Mouse (Mus musculus) bone marrow macrophage, adult 2 months (primary cell): Measurements from ENCODE around the gene Olfr666. TPM values are rescaled to one million over a fixed set of nuclear protein-coding genes. Genes with fewer than 3 reads are reported as not detected.
"Not testable (repeated sequence)": the region's sequence is repeated elsewhere in the genome, so short reads cannot be mapped to it uniquely, and the experiment has no call there.

ENCODE experiments used
- H3K27ac ChIP-seq: 2 replicates; pipeline ENCODE4 v1.5.1; 2012; ENCODE audit warnings: low read depth, low read length; ENCODE audit not compliant: insufficient read depth
- H3K4me1 ChIP-seq: 2 replicates; pipeline ENCODE4 v1.6.1; 2012; ENCODE audit warnings: low read length; ENCODE audit not compliant: control insufficient read depth, insufficient read depth
- H3K4me3 ChIP-seq: 2 replicates; pipeline ENCODE4 v1.5.1; 2012; ENCODE audit warnings: mild to moderate bottlenecking, low read length, moderate library complexity; ENCODE audit not compliant: insufficient read depth
- CTCF ChIP-seq: IDR thresholded peaks from 2 replicates; pipeline ENCODE4 v1.5.1; 2012; ENCODE audit warnings: low read depth, mild to moderate bottlenecking, low read length, moderate library complexity
- POLR2A ChIP-seq: IDR thresholded peaks from 2 replicates; pipeline ENCODE4 v1.6.1; 2012; ENCODE audit warnings: mild to moderate bottlenecking, low read depth, low read length, borderline replicate concordance
- polyA plus RNA-seq: library from polyadenylated mRNA; stranded (reverse); fragments of >200 nt; gene quantifications from 2 replicates; pipeline ENCODE4 v1.2.4, GENCODE M21; 2012; ENCODE audit not compliant: missing spikeins, insufficient read depth, insufficient read length

Olfr666 gene
- polyA plus RNA-seq = not detected in 2 replicates

DNA sequence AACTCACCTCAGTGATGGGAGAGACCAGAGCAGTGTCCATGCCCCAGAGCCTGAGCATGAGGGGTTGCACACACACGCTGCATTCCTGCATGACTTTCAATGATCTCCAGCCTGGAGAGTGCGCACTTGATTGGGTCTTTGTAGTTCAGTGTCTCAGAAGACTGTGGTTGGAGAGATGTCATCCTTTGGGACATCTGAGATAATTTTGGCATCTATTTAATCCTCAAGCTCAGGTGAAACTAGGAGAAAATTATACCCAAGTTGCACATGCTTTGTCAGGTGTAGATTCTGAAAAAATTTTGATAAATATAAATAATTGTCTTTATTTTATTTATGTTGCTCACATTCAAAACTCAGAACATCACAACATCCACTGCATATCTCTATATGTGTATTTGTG lies at the start of gene Olfr666:
TSS of gene Olfr666 (minus strand) at position 101 of the 400 bp plus-strand sequence.
- H3K27ac ChIP-seq = no peak within 1 kb of the TSS
- H3K4me1 ChIP-seq = no peaks in the 10 kb centered on the region
- TF ChIP-seq CTCF (no peak), POLR2A (no peak)
- H3K4me3 ChIP-seq = no peak within 1 kb of the TSS

DNA sequence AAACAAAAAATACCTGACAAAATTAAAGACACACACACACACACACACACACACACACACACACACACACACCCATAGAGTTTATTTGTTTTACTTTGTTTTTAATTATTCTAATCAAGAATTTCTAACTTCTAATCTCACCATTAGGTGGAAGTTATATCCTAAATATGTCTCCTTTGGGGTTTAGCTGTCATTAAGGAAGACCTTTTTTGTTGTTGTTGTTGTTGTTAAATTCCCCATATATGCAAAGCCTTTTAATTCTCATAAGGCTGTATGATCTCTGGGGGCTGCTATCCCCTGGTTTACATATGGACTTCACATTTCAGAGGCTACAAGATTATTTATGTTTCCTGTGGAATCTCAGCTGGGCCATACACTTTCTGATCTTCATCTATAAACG lies 38.2 kb upstream of the Olfr666 start, which contains the start of gene Olfr669:
TSS of gene Olfr669 (plus strand) at position 301 of the 400 bp plus-strand sequence.
- no peak for TF ChIP-seq CTCF
- no peak for TF ChIP-seq POLR2A
- H3K27ac ChIP-seq = no peak within 1 kb of the TSS
- H3K4me1 ChIP-seq = no peaks in the 10 kb centered on the region
- no peak within 1 kb of the TSS for H3K4me3 ChIP-seq

GRCm38 (mm10) chr7:104927957-104928356 lies 32.2 kb upstream of the Olfr666 start, which contains the start of gene Olfr668:
TSS of gene Olfr668 (minus strand) at chr7:104928057.
- no peak for TF ChIP-seq CTCF
- no peak for TF ChIP-seq POLR2A
- no peaks in the 10 kb centered on the region for H3K4me1 ChIP-seq

DNA sequence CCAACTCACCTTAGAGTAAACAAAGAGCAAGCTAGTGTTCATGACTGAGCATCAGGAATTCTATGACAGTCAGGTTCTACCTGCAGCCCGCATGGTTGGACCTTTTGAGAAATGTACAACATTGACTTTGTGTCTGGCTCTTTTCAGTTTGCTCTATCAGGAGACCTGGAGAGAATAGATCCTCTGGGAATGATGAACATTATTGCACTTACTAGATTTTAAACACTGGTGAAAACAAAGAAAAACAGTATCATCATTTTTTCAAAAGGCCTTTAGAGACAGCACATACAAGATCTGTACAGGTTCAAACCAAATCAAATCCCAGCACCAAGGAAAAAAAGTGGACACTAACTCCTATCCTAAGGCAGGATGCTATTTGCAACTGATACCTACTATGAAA lies 25.6 kb upstream of the Olfr666 start, which contains the start of gene Olfr667:
TSS of gene Olfr667 (minus strand) at position 101 of the 400 bp plus-strand sequence.
- H3K4me1 ChIP-seq = no peaks in the 10 kb centered on the region
- H3K4me3 ChIP-seq = no peak within 1 kb of the TSS
- H3K27ac ChIP-seq = no peak within 1 kb of the TSS
- TF ChIP-seq POLR2A (no peak), CTCF (no peak)

More at GRCm38 (mm10) chr7:104927957-104928356, 32.2 kb upstream of the Olfr666 start, which contains the start of gene Olfr668:
- Histone ChIP-seq H3K27ac (no peak within 1 kb of the TSS), H3K4me3 (no peak within 1 kb of the TSS)

DNA sequence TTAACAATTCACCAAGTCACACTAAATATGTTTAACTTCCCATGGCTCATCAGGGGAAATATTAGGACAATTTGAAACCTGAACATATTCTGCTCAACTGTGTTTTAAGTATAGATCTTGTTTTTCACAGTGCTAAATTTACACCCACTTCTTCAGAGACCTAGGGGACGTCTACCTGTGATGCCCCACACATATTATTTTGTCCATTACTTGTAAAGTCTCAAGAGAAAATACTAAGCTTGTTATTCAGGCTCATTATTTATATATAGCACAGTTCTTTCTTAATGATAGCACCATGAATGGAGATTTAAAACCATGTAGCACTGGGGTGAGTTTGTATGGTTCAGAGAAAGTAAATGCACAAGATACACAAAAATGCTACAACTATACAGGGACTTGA lies 18.0 kb downstream of the Olfr666 start, which contains the start of gene Olfr665:
TSS of gene Olfr665 (plus strand) at position 301 of the 400 bp plus-strand sequence.
- Histone ChIP-seq H3K4me3 (no peak within 1 kb of the TSS), H3K4me1 (no peaks in the 10 kb centered on the region), H3K27ac (no peak within 1 kb of the TSS)
- TF ChIP-seq CTCF = no peak
- TF ChIP-seq POLR2A = no peak

DNA sequence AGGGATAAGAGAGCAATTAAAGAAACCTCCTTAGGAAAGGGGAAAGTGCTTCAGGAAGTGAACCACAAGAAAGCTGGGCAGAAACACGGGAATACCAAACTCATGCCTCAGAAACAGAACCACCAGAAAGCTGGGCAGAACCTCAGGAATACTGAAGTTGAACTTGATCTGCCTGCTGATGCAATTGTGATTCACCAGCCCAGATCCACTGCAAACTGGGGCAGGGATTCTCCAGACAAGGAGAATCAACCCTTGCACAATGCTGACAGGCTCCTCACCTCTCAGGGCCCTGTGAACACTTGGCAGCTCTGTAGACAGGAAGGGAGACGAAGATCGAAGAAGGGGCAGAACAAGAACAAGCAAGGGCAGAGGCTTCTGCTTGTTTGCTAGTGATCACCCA lies 34.4 kb downstream of the Olfr666 start:
- TF ChIP-seq CTCF = no peak
- TF ChIP-seq POLR2A = no peak
- Histone ChIP-seq H3K4me1 (no peaks in the 10 kb centered on the region), H3K27ac (no peak overlapping the region), H3K4me3 (no peak overlapping the region)

- Histone ChIP-seq H3K4me1 (no peaks in the 10 kb centered on the region), H3K27ac (no peak overlapping the region), H3K4me3 (no peak overlapping the region)
- TF ChIP-seq POLR2A (no peak), CTCF (no peak)
Observed at GRCm38 (mm10) chr7:104857683-104858082, 38.1 kb downstream of the Olfr666 start.

DNA sequence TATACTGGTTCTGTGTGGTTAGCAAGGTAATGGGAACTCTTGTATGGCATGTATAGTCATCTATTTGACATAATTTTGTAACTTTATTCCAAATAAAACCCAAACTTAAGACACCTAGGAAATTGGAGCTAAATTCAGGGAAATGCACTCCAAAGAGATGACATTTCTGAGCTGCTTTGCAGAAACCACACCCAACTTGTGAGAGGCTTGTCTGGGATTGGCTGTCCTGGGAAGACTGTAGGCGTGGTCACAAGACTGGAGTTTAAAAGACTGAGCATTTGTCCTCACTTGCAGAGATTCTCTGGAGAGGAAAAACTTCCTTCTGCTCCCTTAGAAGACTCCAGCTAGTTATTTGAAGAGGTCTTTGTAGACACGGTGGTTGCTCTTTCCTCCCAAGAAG lies 39.0 kb downstream of the Olfr666 start, which contains the start of gene Usp17la:
TSS of gene Usp17la (plus strand) at position 301 of the 400 bp plus-strand sequence.
- not testable (repeated sequence) for H3K4me1 ChIP-seq, H3K4me3 ChIP-seq, H3K27ac ChIP-seq

GRCm38 (mm10) chr7:104855248-104855750 lies 40.5 kb downstream of the Olfr666 start:
- H3K4me1 ChIP-seq = no peaks in the 10 kb centered on the region
- no peak overlapping the region for H3K4me3 ChIP-seq
- no peak overlapping the region for H3K27ac ChIP-seq
- TF ChIP-seq POLR2A = no peak
- no peak for TF ChIP-seq CTCF

DNA sequence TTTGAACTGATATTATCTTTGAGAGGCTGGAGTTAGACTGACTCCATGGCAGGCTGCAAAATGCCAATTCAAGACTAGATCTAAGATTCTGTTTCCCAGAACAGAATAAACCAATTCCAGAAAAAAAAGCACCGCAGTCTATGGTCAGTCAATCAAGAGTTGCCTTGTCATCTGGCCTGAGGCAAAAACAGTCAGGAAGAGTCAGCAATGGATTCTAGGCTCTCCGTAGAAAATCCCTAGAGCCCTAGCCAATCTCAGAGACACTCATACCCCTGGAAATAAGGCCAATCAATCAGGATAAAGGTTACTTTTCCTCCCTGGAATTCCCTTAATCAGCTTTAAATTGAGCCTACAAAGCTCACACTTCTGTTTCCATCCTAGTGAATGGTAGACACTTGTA lies 44.2 kb downstream of the Olfr666 start:
- not testable (repeated sequence) for H3K4me3 ChIP-seq, H3K4me1 ChIP-seq, H3K27ac ChIP-seq

- H3K4me1 ChIP-seq = no peaks in the 10 kb centered on the region
- H3K27ac ChIP-seq = no peak overlapping the region
- H3K4me3 ChIP-seq = no peak overlapping the region
- no peak for TF ChIP-seq POLR2A
- TF ChIP-seq CTCF = no peak
Observed at GRCm38 (mm10) chr7:104843731-104844287, 51.9 kb downstream of the Olfr666 start.
